In the genomic region with DNA sequence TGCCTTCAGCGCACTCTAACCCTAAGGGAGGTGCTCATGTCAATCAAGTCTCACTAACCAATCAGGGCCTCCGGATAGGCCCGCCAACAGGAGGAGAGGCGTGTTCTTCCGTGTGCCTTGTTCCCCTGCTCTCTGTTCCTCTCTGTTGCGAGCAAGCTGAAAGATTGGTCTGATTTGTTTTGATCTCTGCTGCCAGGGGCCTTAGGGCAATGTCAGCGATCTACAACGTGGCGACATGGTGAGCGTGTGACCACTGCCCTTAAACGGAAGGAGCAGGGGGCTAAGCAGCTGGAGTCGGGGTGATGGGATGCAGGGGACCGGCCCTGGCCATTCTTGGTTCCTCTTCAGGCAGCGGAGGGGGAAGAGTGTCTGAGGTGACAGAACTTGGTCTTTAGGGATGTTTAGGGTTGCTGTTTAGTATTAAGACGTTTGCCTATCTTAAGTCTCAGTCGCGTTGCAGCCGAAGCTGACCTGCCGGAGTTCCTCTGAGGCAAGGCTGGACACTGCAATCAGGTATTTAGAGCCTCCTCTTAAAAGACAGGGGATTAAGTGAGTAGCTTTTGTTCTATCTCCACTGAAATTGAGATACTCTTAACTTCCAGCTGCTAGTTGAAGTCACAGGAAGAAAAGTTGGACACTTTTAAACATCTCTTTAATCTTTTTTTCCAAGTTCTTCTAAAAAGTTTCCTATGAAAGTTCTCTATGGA, we compare ENCODE assay signal across 8 mouse cellular contexts.
DNase-seq lines count a peak whose midpoint lies in the region; ATAC-seq and TF ChIP-seq lines count a peak whose summit lies in the region.
"Not testable (repeated sequence)": the region's sequence is repeated elsewhere in the genome, so short reads cannot be mapped to it uniquely, and the experiment has no call there.

No protein-coding gene starts in this region.

- not testable (repeated sequence) for TF ChIP-seq POLR2A in cerebellum, adult 2 months (IDR thresholded peaks at IDR 0.05; ENCODE audit: borderline replicate concordance, insufficient read depth, low read length)

- not testable (repeated sequence) for H3K9me3 ChIP-seq in forebrain, embryonic 15.5 days; liver, postnatal 0 days (ENCODE audit: low read length)

- peak; percentile 96 for ATAC-seq in CD4-positive, CD25-positive, alpha-beta regulatory T cell, adult 4 months
- ATAC-seq in forebrain, embryonic 15.5 days (replicated peaks) = 0 out of 2 replicates have a peak, but pooled peaks have one; percentile 53
- peak; percentile 74 for ATAC-seq in liver, postnatal 0 days

- not testable (repeated sequence) for H3K36me3 ChIP-seq in forebrain, embryonic 15.5 days; liver, postnatal 0 days (replicated peaks; ENCODE audit: insufficient read depth, low read length); splenic B cell, adult 2 months (ENCODE audit: control insufficient read depth, insufficient read depth, low read length, poor library complexity, severe bottlenecking)

- peak overlapping the region; percentile 55 for H3K4me2 ChIP-seq in forebrain, embryonic 15.5 days (replicated peaks)
- H3K4me2 ChIP-seq in liver, postnatal 0 days (ENCODE audit: low read depth, low read length) = peak overlapping the region; percentile 71

- H3K27ac ChIP-seq in cerebellum, adult 2 months (ENCODE audit: insufficient read depth, low read length) = not testable (repeated sequence)
- 0 out of 2 replicates have a peak overlapping the region, but pooled peaks have one; percentile 11 for H3K27ac ChIP-seq in forebrain, embryonic 15.5 days (replicated peaks)
- H3K27ac ChIP-seq in liver, postnatal 0 days (ENCODE audit: low read depth) = peak overlapping the region; percentile 62; the same call in 1 of the 2 replicates

- WGBS in cerebellum, adult 2 months = 4% methylated on average over 19 of the region's 19 CpGs
- WGBS in forebrain, embryonic 15.5 days = 2% methylated on average over 19 of the region's 19 CpGs
- WGBS in liver, postnatal 0 days (ENCODE audit: insufficient replicate concordance) = under 1% methylated on average over 19 of the region's 19 CpGs

- H3K4me1 ChIP-seq in cerebellum, adult 2 months (ENCODE audit: control insufficient read depth, insufficient read depth, low read length); forebrain, embryonic 15.5 days; liver, postnatal 0 days (ENCODE audit: insufficient read depth): not testable (repeated sequence)

- TF ChIP-seq EP300 in liver, postnatal 0 days (IDR thresholded peaks at IDR 0.05; ENCODE audit: low read depth) = not testable (repeated sequence)

- DNase-seq in cerebellum, adult 2 months = peak; percentile 5 to 6
- DNase-seq in heart, postnatal 25 days (ENCODE audit: low spot score) = peak; percentile 17
- peak; percentile 33 to 52 for DNase-seq in kidney, postnatal 36 days
- DNase-seq in liver, postnatal 0 days = peak; percentile 63
- DNase-seq in neural tube, embryonic 10.5 days (ENCODE audit: extremely low spot score, low spot score) = peak; percentile 69
- peak; percentile 73 for DNase-seq in splenic B cell, adult 2 months (ENCODE audit: low read depth, low spot score)

- H3K27me3 ChIP-seq in cerebellum, adult 2 months (ENCODE audit: control insufficient read depth, insufficient read depth, low read length); forebrain, embryonic 15.5 days; liver, postnatal 0 days (ENCODE audit: insufficient read depth, low read length); splenic B cell, adult 2 months (ENCODE audit: control insufficient read depth, insufficient read depth, low read length, poor library complexity, severe bottlenecking): not testable (repeated sequence)

- H3K9ac ChIP-seq in forebrain, embryonic 15.5 days (replicated peaks) = peak overlapping the region; percentile 58
- H3K9ac ChIP-seq in liver, postnatal 0 days (replicated peaks) = peak overlapping the region; percentile 71

- TF ChIP-seq CTCF in cerebellum, adult 2 months (IDR thresholded peaks at IDR 0.05; ENCODE audit: borderline replicate concordance, insufficient read depth, low read depth, low read length); liver, postnatal 0 days (IDR thresholded peaks at IDR 0.05; ENCODE audit: low read depth): not testable (repeated sequence)

- intact Hi-C loops in heart, postnatal 25 days (cut with DNase I) = not testable (repeated sequence)

- H3K4me3 ChIP-seq in cerebellum, adult 2 months (replicated peaks; ENCODE audit: insufficient read depth, low read depth, low read length) = not testable (repeated sequence)
- peak overlapping the region; percentile 55 for H3K4me3 ChIP-seq in forebrain, embryonic 15.5 days
- H3K4me3 ChIP-seq in liver, postnatal 0 days (ENCODE audit: low read depth, low read length) = peak overlapping the region; percentile 65

Comparison
In these comparisons a context has a peak if more than half of its experiments do, and no peak if none do; other contexts are left out.
1. DNase-seq: peak in every context shown above with its lines; median percentile 73 in splenic B cell, adult 2 months; 69 in neural tube, embryonic 10.5 days; 63 in liver, postnatal 0 days; 42 in kidney, postnatal 36 days; 17 in heart, postnatal 25 days; 6 in cerebellum, adult 2 months.